Mouse (Mus musculus) lung, adult 2 months (tissue): ENCODE results near the gene Zfp352.
"Not testable (repeated sequence)": the region's sequence is repeated elsewhere in the genome, so short reads cannot be mapped to it uniquely, and the experiment has no call there.

Source experiments
- CTCF ChIP-seq: fragments of 200-500 bp; IDR thresholded peaks from 2 replicates; pipeline ENCODE4 v1.5.1; 2011; ENCODE audit warnings: mild to moderate bottlenecking, low read length, control low read depth; ENCODE audit not compliant: insufficient read depth
- POLR2A ChIP-seq: fragments of 200-500 bp; IDR thresholded peaks from 2 replicates; pipeline ENCODE4 v1.6.1; 2011; ENCODE audit warnings: low read depth, mild to moderate bottlenecking, control low read depth, low read length, borderline replicate concordance; ENCODE audit errors: extremely low read depth

GRCm38 (mm10) chr4:90235646-90236045, 17.0 kb downstream of the Zfp352 start:
- not testable (repeated sequence) for TF ChIP-seq POLR2A, CTCF
